Mouse (Mus musculus): ENCODE results near the gene Gnl1. TPM values are rescaled to one million over a fixed set of nuclear protein-coding genes. Genes with fewer than 3 reads are reported as not detected.

Gnl1 gene
- polyA plus RNA-seq, 1 experiment from 2014 or later, result 50.3 TPM

MicroRNAs within 50 kb of the gene (microRNA counts, 519-probe panel; counts per million panel counts)
- microRNA mmu-miR-877, result not detected

Small RNAs within 50 kb of the gene (microRNA-seq; reads per million reads assigned to microRNA genes)
- gene Mir877, result 83.4 reads per million, percentile 44 among the genes with 10 or more reads in this experiment

Other genes with a start within 250 kb of the Gnl1 start
- 4.2 and 6.9 TPM in 2 replicates for gene Ier3, start 158.2 kb upstream of the Gnl1 start, polyA plus RNA-seq (2014; fragmentation: Nextera tagmentation; extraction: Ambion mirVana)
- gene Flot1, start 156.6 kb upstream of the Gnl1 start, polyA plus RNA-seq (2014; fragmentation: Nextera tagmentation; extraction: Ambion mirVana), result 100 and 121 TPM in 2 replicates
- gene Tubb5, start 141.5 kb upstream of the Gnl1 start, polyA plus RNA-seq (2014; fragmentation: Nextera tagmentation; extraction: Ambion mirVana), result 1,611 and 1,626 TPM in 2 replicates
- gene Mdc1, start 138.3 kb upstream of the Gnl1 start, polyA plus RNA-seq (2014; fragmentation: Nextera tagmentation; extraction: Ambion mirVana), result 6.0 and 8.5 TPM in 2 replicates
- 15.7 and 16.9 TPM in 2 replicates for gene Nrm, start 118.5 kb upstream of the Gnl1 start, polyA plus RNA-seq (2014; fragmentation: Nextera tagmentation; extraction: Ambion mirVana)
- gene Ppp1r18, start 114.3 kb upstream of the Gnl1 start, polyA plus RNA-seq (2014; fragmentation: Nextera tagmentation; extraction: Ambion mirVana), result 18.0 and 27.3 TPM in 2 replicates
- 22.4 and 37.5 TPM in 2 replicates for gene Dhx16, start 100.0 kb upstream of the Gnl1 start, polyA plus RNA-seq (2014; fragmentation: Nextera tagmentation; extraction: Ambion mirVana)
- 57.9 and 74.2 TPM in 2 replicates for gene 2310061I04Rik, start 82.4 kb upstream of the Gnl1 start, polyA plus RNA-seq (2014; fragmentation: Nextera tagmentation; extraction: Ambion mirVana)
- gene Atat1, start 69.8 kb upstream of the Gnl1 start, polyA plus RNA-seq (2014; fragmentation: Nextera tagmentation; extraction: Ambion mirVana), result 448 and 481 TPM in 2 replicates
- gene Mrps18b, start 63.5 kb upstream of the Gnl1 start, polyA plus RNA-seq (2014; fragmentation: Nextera tagmentation; extraction: Ambion mirVana), result 65.3 and 66.2 TPM in 2 replicates
- gene Ppp1r10, start 63.4 kb upstream of the Gnl1 start, polyA plus RNA-seq (2014; fragmentation: Nextera tagmentation; extraction: Ambion mirVana), result 31.9 and 39.0 TPM in 2 replicates
- 71.1 and 81.1 TPM in 2 replicates for gene Abcf1, start 10.1 kb upstream of the Gnl1 start, polyA plus RNA-seq (2014; fragmentation: Nextera tagmentation; extraction: Ambion mirVana)
- 65.3 and 78.2 TPM in 2 replicates for gene Prr3, start 385 bp downstream of the Gnl1 start, polyA plus RNA-seq (2014; fragmentation: Nextera tagmentation; extraction: Ambion mirVana)
- 11.0 and 12.7 TPM in 2 replicates for gene H2-T24, start 40.7 kb downstream of the Gnl1 start, polyA plus RNA-seq (2014; fragmentation: Nextera tagmentation; extraction: Ambion mirVana)
- gene H2-T23, start 53.0 kb downstream of the Gnl1 start, polyA plus RNA-seq (2014; fragmentation: Nextera tagmentation; extraction: Ambion mirVana), result 2.6 and 3.8 TPM in 2 replicates
- gene H2-T22, start 62.9 kb downstream of the Gnl1 start, polyA plus RNA-seq (2014; fragmentation: Nextera tagmentation; extraction: Ambion mirVana), result 5.9 and 8.9 TPM in 2 replicates
- not detected in 2 replicates for gene Gm6034, start 63.1 kb downstream of the Gnl1 start, polyA plus RNA-seq (2014; fragmentation: Nextera tagmentation; extraction: Ambion mirVana)
- gene Gm11127, start 78.5 kb downstream of the Gnl1 start, polyA plus RNA-seq (2014; fragmentation: Nextera tagmentation; extraction: Ambion mirVana), result not detected in 2 replicates
- not detected in 2 replicates for gene Gm19684, start 141.8 kb downstream of the Gnl1 start, polyA plus RNA-seq (2014; fragmentation: Nextera tagmentation; extraction: Ambion mirVana)
- gene Gm7030, start 149.6 kb downstream of the Gnl1 start, polyA plus RNA-seq (2014; fragmentation: Nextera tagmentation; extraction: Ambion mirVana), result not detected in 2 replicates
- gene Gm8909, start 188.7 kb downstream of the Gnl1 start, polyA plus RNA-seq (2014; fragmentation: Nextera tagmentation; extraction: Ambion mirVana), result not detected in 2 replicates
- gene H2-T3, start 210.4 kb downstream of the Gnl1 start, polyA plus RNA-seq (2014; fragmentation: Nextera tagmentation; extraction: Ambion mirVana), result not detected in 2 replicates